Comparison of ENCODE assay signal across 27 mouse cellular contexts in the genomic region with DNA sequence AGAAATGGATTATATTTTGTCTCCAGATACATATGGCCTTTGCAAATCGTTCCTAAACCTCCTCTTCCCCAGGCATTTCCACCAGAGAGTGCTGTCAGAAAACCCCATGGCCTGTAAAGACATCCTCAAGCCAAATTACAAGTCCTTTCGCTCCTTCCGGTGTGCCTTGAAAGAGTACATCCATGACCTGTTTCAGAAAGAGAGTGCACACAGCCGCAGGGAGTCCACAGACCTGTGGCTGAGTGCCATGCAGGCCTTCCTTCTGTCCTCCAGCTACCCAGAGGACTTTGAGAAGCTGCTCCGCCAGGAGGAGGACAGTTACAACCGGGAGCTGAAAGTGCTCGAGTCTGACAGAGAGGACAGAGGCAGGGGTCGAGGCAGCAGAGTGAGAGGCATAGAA. TPM values are rescaled to one million over a fixed set of nuclear protein-coding genes. Genes with fewer than 3 reads are reported as not detected.
DNase-seq lines count a peak whose midpoint lies in the region; ATAC-seq and TF ChIP-seq lines count a peak whose summit lies in the region.
"Had no signal": no experiment of that assay in that cellular context is flagged by ENCODE, and none has a peak within 500 bp of the region (broad histone marks: within the 10 kb centered on the region; RNA-seq: fewer than 3 reads in every experiment).

No protein-coding gene starts in this region.

- H3K27me3 ChIP-seq in embryonic facial prominence, embryonic 15.5 days: no peaks in the 10 kb centered on the region
- 0 out of 2 replicates have a peak, but pooled peaks cover 5% of the 10 kb centered on the region for H3K27me3 ChIP-seq in embryonic facial prominence, embryonic 10.5 days (replicated peaks; ENCODE audit: low read depth, poor library complexity, severe bottlenecking)
- H3K27me3 ChIP-seq in heart, embryonic 10.5 days (ENCODE audit: insufficient read depth, poor library complexity, severe bottlenecking): peaks cover 5% of the 10 kb centered on the region; the same call in 1 of the 2 replicates
- no peaks in the 10 kb centered on the region for H3K27me3 ChIP-seq in forebrain, postnatal 0 days (ENCODE audit: insufficient read depth, low read length)
- H3K27me3 ChIP-seq: CH12.LX; embryonic facial prominence, embryonic 12.5 days; forebrain, embryonic 12.5 days; Patski had no signal

- H3K9ac ChIP-seq in embryonic facial prominence, embryonic 15.5 days: no peak overlapping the region
- no peak overlapping the region for H3K9ac ChIP-seq in forebrain, postnatal 0 days
- H3K9ac ChIP-seq: embryonic facial prominence, embryonic 12.5 days; forebrain, embryonic 12.5 days had no signal

- DNase-seq in embryonic facial prominence, embryonic 10.5 days (ENCODE audit: low spot score): no peak
- DNase-seq in heart, embryonic 10.5 days (ENCODE audit: low spot score): peak; percentile 62
- DNase-seq in heart, postnatal 36 days: no peak
- DNase-seq in R1 (ENCODE audit: low read depth, low spot score): peak; percentile 2
- no peak for DNase-seq in forebrain, postnatal 0 days
- DNase-seq: adrenal gland, adult 2 months; adrenal gland, postnatal 10 days; adrenal gland, postnatal 25 days; B cell, adult 2 months; cerebellum, adult 11 months; cerebellum, adult 18-20 months; cerebellum, adult 8-10 months; cerebellum, adult 9-11 months; cerebellum, postnatal 36 days; embryo, embryonic 11 days had no signal

- no peak overlapping the region for H3K4me2 ChIP-seq in embryonic facial prominence, embryonic 15.5 days (replicated peaks)
- H3K4me2 ChIP-seq in forebrain, postnatal 0 days (ENCODE audit: low read depth): no peak overlapping the region
- H3K4me2 ChIP-seq: embryonic facial prominence, embryonic 12.5 days; forebrain, embryonic 12.5 days had no signal

- ATAC-seq in embryonic facial prominence, embryonic 15.5 days (ENCODE audit: insufficient number of reproducible peaks, low FRiP score, low TSS enrichment, low read depth): no peak
- ATAC-seq in forebrain, postnatal 0 days: no peak
- ATAC-seq: CD4-positive, CD25-positive, alpha-beta regulatory T cell, adult 4 months; forebrain, embryonic 14.5 days; forebrain, embryonic 16.5 days; Patski had no signal

- H3K4me3 ChIP-seq in embryonic facial prominence, embryonic 15.5 days (replicated peaks): no peak overlapping the region
- no peak overlapping the region for H3K4me3 ChIP-seq in embryonic facial prominence, embryonic 10.5 days
- no peak overlapping the region for H3K4me3 ChIP-seq in heart, embryonic 10.5 days
- H3K4me3 ChIP-seq in forebrain, postnatal 0 days (ENCODE audit: low read depth, low read length): no peak overlapping the region
- H3K4me3 ChIP-seq: embryonic facial prominence, embryonic 12.5 days; erythroblast, embryonic 14.5 days; forebrain, embryonic 10.5 days; forebrain, embryonic 12.5 days had no signal

- WGBS in embryonic facial prominence, embryonic 15.5 days: 75% methylated on average over 8 of the region's 8 CpGs
- WGBS in embryonic facial prominence, embryonic 10.5 days: 83% methylated on average over 8 of the region's 8 CpGs
- 75% methylated on average over 8 of the region's 8 CpGs for WGBS in heart, embryonic 10.5 days
- WGBS in forebrain, postnatal 0 days: 83% methylated on average over 8 of the region's 8 CpGs

- no peak for TF ChIP-seq CTCF in forebrain, postnatal 0 days (IDR thresholded peaks at IDR 0.05; ENCODE audit: low read depth)

- no peaks in the 10 kb centered on the region for H3K9me3 ChIP-seq in embryonic facial prominence, embryonic 15.5 days (replicated peaks)
- no peaks in the 10 kb centered on the region for H3K9me3 ChIP-seq in embryonic facial prominence, embryonic 10.5 days
- H3K9me3 ChIP-seq in heart, embryonic 10.5 days: no peaks in the 10 kb centered on the region
- no peaks in the 10 kb centered on the region for H3K9me3 ChIP-seq in forebrain, postnatal 0 days (ENCODE audit: low read length)
- H3K9me3 ChIP-seq: embryonic facial prominence, embryonic 12.5 days; forebrain, embryonic 10.5 days; forebrain, embryonic 12.5 days had no signal

- intact Hi-C loops in heart, postnatal 36 days (cut with DNase I): no loop called here

- H3K27ac ChIP-seq in embryonic facial prominence, embryonic 15.5 days (replicated peaks): 0 out of 2 replicates have a peak overlapping the region, but pooled peaks have one; percentile 22
- no peak overlapping the region for H3K27ac ChIP-seq in embryonic facial prominence, embryonic 10.5 days (replicated peaks)
- H3K27ac ChIP-seq in heart, embryonic 10.5 days: no peak overlapping the region
- H3K27ac ChIP-seq in forebrain, postnatal 0 days (ENCODE audit: low read depth, low read length): no peak overlapping the region
- H3K27ac ChIP-seq: embryonic facial prominence, embryonic 12.5 days; forebrain, embryonic 10.5 days; forebrain, embryonic 12.5 days had no signal

- H3K36me3 ChIP-seq in embryonic facial prominence, embryonic 15.5 days: no peaks in the 10 kb centered on the region
- no peaks in the 10 kb centered on the region for H3K36me3 ChIP-seq in embryonic facial prominence, embryonic 10.5 days (replicated peaks)
- H3K36me3 ChIP-seq in heart, embryonic 10.5 days: no peaks in the 10 kb centered on the region
- H3K36me3 ChIP-seq in forebrain, postnatal 0 days (ENCODE audit: insufficient read depth): 0 out of 2 replicates have a peak, but pooled peaks cover 6% of the 10 kb centered on the region
- H3K36me3 ChIP-seq: embryonic facial prominence, embryonic 12.5 days; forebrain, embryonic 10.5 days; forebrain, embryonic 12.5 days; G1E had no signal

- H3K4me1 ChIP-seq in embryonic facial prominence, embryonic 15.5 days: peaks cover 25% of the 10 kb centered on the region
- no peaks in the 10 kb centered on the region for H3K4me1 ChIP-seq in embryonic facial prominence, embryonic 10.5 days
- no peaks in the 10 kb centered on the region for H3K4me1 ChIP-seq in heart, embryonic 10.5 days
- H3K4me1 ChIP-seq in forebrain, postnatal 0 days (ENCODE audit: insufficient read depth): no peaks in the 10 kb centered on the region
- H3K4me1 ChIP-seq: embryonic facial prominence, embryonic 12.5 days; forebrain, embryonic 10.5 days; forebrain, embryonic 12.5 days had no signal

RNA-seq across cellular contexts. Expression of gene Dclk3, which starts 47.8 kb away (rescaled TPM):
- polyA plus RNA-seq in embryonic facial prominence, embryonic 15.5 days (2015; fragmentation: Nextera tagmentation; extraction: Ambion mirVana): 5.2 and 6.1 TPM in 2 replicates
- polyA plus RNA-seq in embryonic facial prominence, embryonic 10.5 days (2016; fragmentation: Nextera tagmentation; extraction: Ambion mirVana): 0.18 and 0.64 TPM in 2 replicates
- polyA plus RNA-seq in heart, embryonic 10.5 days (2016; fragmentation: Nextera tagmentation; extraction: Ambion mirVana): 1.6 and 2.5 TPM in 2 replicates
- total RNA-seq in heart, postnatal 36 days (2021): under 1 TPM; 0.24 to 0.39 TPM
- total RNA-seq in forebrain, postnatal 0 days (2014; rRNA removed): 20.1 and 20.8 TPM in 2 replicates
- 8.6 and 11.6 TPM in 2 replicates for polyA plus RNA-seq in forebrain, postnatal 0 days (2015; fragmentation: Nextera tagmentation; extraction: Ambion mirVana)
- total RNA-seq: common myeloid progenitor, adult 5-6 weeks had no signal
- polyA plus RNA-seq: CD4-positive, CD25-positive, alpha-beta regulatory T cell, adult 4 months; erythroblast, embryonic 14.5 days; G1E had no signal

Comparison
In these comparisons a context has a peak if more than half of its experiments do, and no peak if none do; other contexts are left out.
1. DNase-seq: peak in heart, embryonic 10.5 days (single experiment) and R1 (single experiment); none in embryonic facial prominence, embryonic 10.5 days (single experiment), heart, postnatal 36 days (0 of 2) and forebrain, postnatal 0 days (single experiment).